Mouse (Mus musculus) heart, postnatal 0 days (tissue): Measurements from ENCODE around the gene Srpr. TPM values are rescaled to one million over a fixed set of nuclear protein-coding genes. Genes with fewer than 3 reads are reported as not detected.

ENCODE experiments used
- ATAC-seq: fragments of 200-750 bp; cut with Nextera tagmentation; 2 replicates; pipeline ENCODE4 v1.8.0; 2017; ENCODE audit warnings: low read depth, moderate number of reproducible peaks, moderate library complexity; ENCODE audit not compliant: insufficient read depth
- DNase-seq: peaks from one replicate; pipeline ENCODE4 v3.0.0-alpha.2; 2016; ENCODE audit warnings: low spot score
- H3K27ac ChIP-seq: fragments of 300-500 bp; sonication (generic); 2 replicates; pipeline ENCODE4 v1.5.1; 2014; ENCODE audit warnings: low read depth, mild to moderate bottlenecking
- H3K27me3 ChIP-seq: fragments of 300-500 bp; sonication (generic); 2 replicates; pipeline ENCODE4 v1.6.1; 2014; ENCODE audit warnings: low read length, mixed read lengths; ENCODE audit not compliant: control insufficient read depth, insufficient read depth
- H3K36me3 ChIP-seq: fragments of 300-500 bp; sonication (generic); replicated peaks from 2 replicates; pipeline ENCODE4 v1.6.1; 2014; ENCODE audit warnings: low read length, mixed read lengths; ENCODE audit not compliant: control insufficient read depth, insufficient read depth
- H3K4me1 ChIP-seq: fragments of 300-500 bp; sonication (generic); 2 replicates; pipeline ENCODE4 v1.6.1; 2014; ENCODE audit warnings: antibody characterized with exemption; ENCODE audit not compliant: control insufficient read depth, insufficient read depth
- H3K4me2 ChIP-seq: fragments of 300-500 bp; sonication (generic); 2 replicates; pipeline ENCODE4 v1.6.1; 2014; ENCODE audit warnings: low read depth, mild to moderate bottlenecking, low read length, moderate library complexity
- H3K4me3 ChIP-seq: fragments of 300-500 bp; sonication (generic); 2 replicates; pipeline ENCODE4 v1.5.1; 2014; ENCODE audit warnings: low read depth, low read length
- H3K9ac ChIP-seq: fragments of 300-500 bp; sonication (generic); replicated peaks from 2 replicates; pipeline ENCODE4 v1.6.1; 2014; ENCODE audit warnings: low read depth, low read length, mixed read lengths
- H3K9me3 ChIP-seq: fragments of 300-500 bp; sonication (generic); replicated peaks from 2 replicates; pipeline ENCODE4 v1.6.1; 2016; ENCODE audit warnings: low read length; ENCODE audit not compliant: control insufficient read depth
- CTCF ChIP-seq: IDR thresholded peaks from 2 replicates; pipeline ENCODE4 v1.5.1; 2016; ENCODE audit warnings: antibody characterized with exemption, control low read depth, low read depth
- EP300 ChIP-seq: IDR thresholded peaks from 2 replicates; pipeline ENCODE4 v1.6.1; 2016; ENCODE audit warnings: antibody characterized with exemption, low read depth
- WGBS: fragments of 180-500 bp; shearing (Covaris S2); extraction: QIAGEN DNeasy Blood & Tissue Kit; methylation state at CpG from one replicate; pipeline ENCODE4 v1.1.7; 2014; 5-methylcytosine and 5-hydroxymethylcytosine counted together
- polyA plus RNA-seq: library from polyadenylated mRNA; unstranded; fragments of >200 nt; fragmentation: Nextera tagmentation; extraction: Ambion mirVana; gene quantifications from 2 replicates; pipeline ENCODE4 v1.2.1, GENCODE M21; 2015
- total RNA-seq: library from RNA; depleted of rRNA; stranded (reverse); fragments of >200 nt; gene quantifications from 2 replicates; pipeline ENCODE4 v1.2.3, GENCODE M21; 2014; ENCODE audit warnings: low replicate concordance

Srpr gene
- total and polyA plus RNA-seq, 2 experiments from 2014 or later: 39.0 to 90.3 TPM

- Histone ChIP-seq H3K9ac (no peak overlapping the region), H3K4me1 (peaks cover 9% of the 10 kb centered on the region), H3K27me3 (no peaks in the 10 kb centered on the region), H3K9me3 (no peaks in the 10 kb centered on the region), H3K27ac (no peak overlapping the region), H3K4me2 (no peak overlapping the region), H3K36me3 (peaks cover 44% of the 10 kb centered on the region), H3K4me3 (no peak overlapping the region)
- 35% methylated on average over 3 of the region's 3 CpGs for WGBS
- no peak for TF ChIP-seq CTCF
- no peak for TF ChIP-seq EP300
- ATAC-seq (no peak), DNase-seq (no peak)
Observed at GRCm38 (mm10) chr9:35203536-35203935, 3.6 kb downstream of the Srpr start.

DNA sequence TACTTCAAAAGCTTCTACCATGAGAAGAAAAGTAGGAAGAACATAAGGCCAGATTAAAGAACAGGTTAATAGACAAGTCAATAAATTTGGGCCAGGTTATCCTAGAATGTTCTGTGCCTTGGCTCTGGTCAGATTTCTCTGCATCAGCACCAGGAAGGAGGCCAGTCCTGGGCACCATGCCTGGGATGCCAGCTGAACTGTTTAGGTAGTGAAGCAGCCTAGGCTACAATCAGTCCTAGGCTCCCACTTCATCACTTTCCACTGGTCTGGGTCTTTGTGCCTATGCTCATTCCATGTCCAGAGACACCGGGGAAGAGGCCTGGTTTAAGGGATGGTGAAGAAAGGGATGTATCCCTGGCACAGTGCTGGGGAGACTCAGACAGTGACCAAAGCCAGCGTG is 4.4 kb downstream of the Srpr start:
- Histone ChIP-seq H3K4me3 (no peak overlapping the region), H3K9ac (no peak overlapping the region), H3K27me3 (no peaks in the 10 kb centered on the region), H3K36me3 (peaks cover 44% of the 10 kb centered on the region), H3K27ac (no peak overlapping the region), H3K9me3 (no peaks in the 10 kb centered on the region), H3K4me2 (no peak overlapping the region), H3K4me1 (peaks cover 11% of the 10 kb centered on the region)
- DNase-seq (no peak), ATAC-seq (no peak)
- WGBS: 88% methylated on average over 2 of the region's 2 CpGs
- no peak for TF ChIP-seq CTCF
- no peak for TF ChIP-seq EP300

- no peak for TF ChIP-seq CTCF
- peak; percentile 68; the same call in 1 of the 2 replicates for TF ChIP-seq EP300
- Histone ChIP-seq H3K4me1 (peaks cover 17% of the 10 kb centered on the region; the same call in 1 of the 2 replicates), H3K27me3 (no peaks in the 10 kb centered on the region), H3K9ac (peak within 1 kb of the TSS; percentile 94), H3K36me3 (peaks cover 60% of the 10 kb centered on the region), H3K4me2 (peak within 1 kb of the TSS; percentile 92), H3K4me3 (peak within 1 kb of the TSS; percentile 99), H3K27ac (peak within 1 kb of the TSS; percentile 97), H3K9me3 (no peaks in the 10 kb centered on the region)
- DNase-seq: peak; percentile 100
- WGBS: under 1% methylated on average over 71 of the region's 72 CpGs
- ATAC-seq: peak; percentile 100
Observed at GRCm38 (mm10) chr9:35210542-35211474, 10.8 kb downstream of the Srpr start, which contains the start of gene Foxred1. TSS of gene Foxred1 (minus strand) at chr9:35211055.

GRCm38 (mm10) chr9:35211573-35212511 is 11.9 kb downstream of the Srpr start:
- H3K9ac ChIP-seq: peak overlapping the region; percentile 94
- peaks cover 17% of the 10 kb centered on the region; the same call in 1 of the 2 replicates for H3K4me1 ChIP-seq
- H3K4me3 ChIP-seq: peak overlapping the region; percentile 99
- H3K27ac ChIP-seq: peak overlapping the region; percentile 88
- peak overlapping the region; percentile 92 for H3K4me2 ChIP-seq
- no peaks in the 10 kb centered on the region for H3K9me3 ChIP-seq
- ATAC-seq (no peak), DNase-seq (no peak)
- no peaks in the 10 kb centered on the region for H3K27me3 ChIP-seq
- H3K36me3 ChIP-seq: peaks cover 59% of the 10 kb centered on the region
- TF ChIP-seq EP300 (no peak), CTCF (no peak)
- WGBS: 27% methylated on average over 26 of the region's 26 CpGs

- Histone ChIP-seq H3K27me3 (no peaks in the 10 kb centered on the region), H3K9me3 (no peaks in the 10 kb centered on the region), H3K27ac (no peak overlapping the region; the same call in 1 of the 2 replicates), H3K9ac (no peak overlapping the region), H3K36me3 (peaks cover 75% of the 10 kb centered on the region), H3K4me2 (no peak overlapping the region), H3K4me1 (no peaks in the 10 kb centered on the region), H3K4me3 (no peak overlapping the region)
- no peak for DNase-seq
- TF ChIP-seq EP300 (no peak), CTCF (no peak)
- 33% methylated on average over 1 of the region's 1 CpGs for WGBS
- ATAC-seq: no peak
Observed at GRCm38 (mm10) chr9:35217963-35218362, 18.0 kb downstream of the Srpr start.
